Mouse (Mus musculus): ENCODE measurements around the gene Gm20388. TPM values are rescaled to one million over a fixed set of nuclear protein-coding genes. Genes with fewer than 3 reads are reported as not detected.
A peak's percentile ranks its signal among the peaks of the same experiment; 100 is the strongest.

Gene Gm20388
- total RNA-seq, 2 experiments from 2014 or later = 10.3 to 10.6 TPM

GRCm38 (mm10) chr8:120034471-120034870 lies 123.8 kb downstream of the Gm20388 start:
- peak in 1 of 2 experiments; percentile 21 for DNase-seq (ENCODE audit: low spot score in 2 of 2)
- intact Hi-C loops (cut with DNase I) = no loop called here

- DNase-seq (ENCODE audit: low spot score in 2 of 2) = no peak
- intact Hi-C loops (cut with DNase I) = no loop called here
Measured at GRCm38 (mm10) chr8:120036111-120036510, 125.5 kb downstream of the Gm20388 start.

DNA sequence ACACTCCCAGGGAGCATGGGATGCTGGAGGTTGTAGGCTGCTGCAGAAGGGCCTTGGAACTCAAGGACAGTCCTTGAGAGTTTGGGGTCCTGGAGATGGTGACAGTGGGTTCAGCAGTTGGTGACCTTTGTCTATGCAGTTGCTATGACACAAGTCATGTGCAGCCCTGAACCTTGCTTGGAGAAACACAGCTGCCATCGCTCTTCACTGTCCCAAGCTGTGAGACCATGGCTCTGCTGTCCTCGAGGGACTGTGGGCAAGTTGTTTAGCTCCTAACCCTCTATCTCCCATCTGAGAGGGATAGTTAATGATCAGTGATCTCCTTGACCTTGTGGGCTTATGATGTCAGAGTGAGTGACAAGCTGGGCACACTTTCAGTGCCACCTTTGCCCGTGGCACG lies 125.9 kb downstream of the Gm20388 start:
- intact Hi-C loops (cut with DNase I) = no loop called here

GRCm38 (mm10) chr8:120037199-120037598 lies 126.6 kb downstream of the Gm20388 start:
- no peak for DNase-seq (ENCODE audit: low spot score in 2 of 2)
- intact Hi-C loops (cut with DNase I) = no loop called here

More for the DNA sequence above, 125.9 kb downstream of the Gm20388 start:
- no peak for DNase-seq (ENCODE audit: low spot score in 2 of 2)

DNA sequence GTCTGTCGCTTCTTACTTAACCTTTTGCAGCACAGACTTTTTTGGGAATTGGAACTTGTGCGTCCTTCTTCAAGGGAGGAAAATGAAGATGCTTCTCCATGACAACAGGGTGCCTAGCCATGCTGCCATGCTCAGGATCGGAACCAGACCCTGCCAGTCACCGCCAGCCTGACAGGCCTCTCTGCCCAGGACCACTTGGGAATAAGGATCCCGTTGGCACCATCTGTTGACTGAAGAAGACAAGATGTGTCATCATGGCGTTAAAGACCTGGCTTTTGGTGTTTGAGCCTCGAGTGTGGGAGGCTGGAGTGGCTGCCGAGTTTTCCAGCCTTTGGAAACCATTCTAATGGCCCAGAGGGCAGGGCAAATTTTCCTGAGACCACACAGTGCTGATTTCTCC lies 127.0 kb downstream of the Gm20388 start:
- intact Hi-C loops (cut with DNase I) = no loop called here

DNA sequence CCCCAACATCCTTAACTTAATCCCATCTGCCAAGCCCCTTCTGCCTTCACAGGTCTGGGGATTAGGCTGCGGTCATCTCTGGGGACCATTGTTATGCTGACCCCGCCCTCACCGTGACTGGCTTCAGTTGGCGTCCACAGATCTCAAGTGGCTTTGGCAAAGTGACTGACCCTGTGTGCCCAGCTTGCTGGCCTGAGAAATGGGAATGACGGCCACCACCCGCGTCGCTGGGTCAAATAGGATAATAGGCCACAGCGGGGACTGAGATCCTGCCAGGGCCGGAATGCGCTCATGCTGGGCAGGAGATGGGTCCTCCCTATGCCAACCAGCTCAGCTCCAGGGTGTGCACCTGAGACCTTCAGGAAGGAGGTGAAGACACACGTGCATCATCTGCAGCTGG lies 128.1 kb downstream of the Gm20388 start:
- no peak for DNase-seq (ENCODE audit: low spot score in 2 of 2)
- intact Hi-C loops (cut with DNase I) = no loop called here

More for the DNA sequence above, 127.0 kb downstream of the Gm20388 start:
- DNase-seq (ENCODE audit: low spot score in 2 of 2) = no peak

DNA sequence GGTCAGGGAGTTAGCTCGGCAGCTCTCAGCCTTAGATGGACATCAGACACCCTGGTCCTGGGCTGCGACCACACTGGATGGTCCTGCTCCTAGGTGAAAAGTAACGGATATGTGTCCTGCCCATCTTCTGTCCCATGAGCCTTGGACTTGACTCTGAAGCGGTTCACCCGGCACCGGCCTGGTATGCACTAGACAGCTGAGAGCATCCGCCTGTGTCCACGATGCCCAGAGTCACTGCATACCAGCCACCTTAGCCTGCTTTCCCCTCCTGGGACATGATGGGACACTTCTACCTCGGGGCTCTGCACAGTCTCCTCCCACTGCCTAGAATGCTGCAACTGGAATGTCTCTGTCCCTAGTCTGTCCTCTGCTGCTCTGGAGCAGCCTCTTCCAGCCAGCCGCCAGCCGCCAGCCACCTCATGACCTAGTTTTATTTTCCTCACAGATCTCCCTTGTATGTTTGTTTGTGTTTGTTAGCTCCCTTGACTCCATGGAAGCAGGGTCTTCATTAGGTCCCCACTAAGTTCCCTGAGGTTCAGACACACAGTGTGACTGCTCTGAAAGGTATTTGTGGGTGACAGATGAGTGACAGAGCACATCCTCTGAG lies 128.8 kb downstream of the Gm20388 start:
- no peak for DNase-seq (ENCODE audit: low spot score in 2 of 2)
- intact Hi-C loops (cut with DNase I) = no loop called here

GRCm38 (mm10) chr8:120040861-120041260 lies 130.2 kb downstream of the Gm20388 start:
- peak; percentile 26 to 50 for DNase-seq (ENCODE audit: low spot score in 2 of 2)
- intact Hi-C loops (cut with DNase I) = no loop called here

GRCm38 (mm10) chr8:120042542-120043312 lies 132.1 kb downstream of the Gm20388 start:
- DNase-seq (ENCODE audit: low spot score in 2 of 2) = no peak
- intact Hi-C loops (cut with DNase I) = no loop called here

DNA sequence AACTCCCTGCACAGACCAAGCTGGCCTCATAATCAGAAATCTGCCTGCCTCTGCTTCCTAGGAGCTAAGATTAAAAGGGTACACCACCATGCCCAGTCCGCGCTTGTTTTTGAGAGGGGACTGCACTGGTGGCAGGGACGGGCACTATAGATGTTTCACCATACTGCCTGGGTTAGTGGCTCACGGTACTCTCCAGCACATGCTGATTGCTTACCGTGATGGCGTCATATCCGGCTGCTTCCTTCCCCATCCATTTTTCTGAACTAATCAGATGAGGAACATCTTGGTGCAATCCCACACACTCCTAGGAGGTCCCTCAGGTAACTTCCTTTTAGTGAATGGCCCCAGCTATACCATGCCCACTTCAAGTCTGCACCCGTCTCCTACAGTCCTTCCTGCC lies 134.3 kb downstream of the Gm20388 start:
- intact Hi-C loops (cut with DNase I) = no loop called here

GRCm38 (mm10) chr8:120045471-120045870 lies 134.8 kb downstream of the Gm20388 start:
- intact Hi-C loops (cut with DNase I) = no loop called here
- DNase-seq (ENCODE audit: low spot score in 2 of 2) = no peak

More for the DNA sequence above, 134.3 kb downstream of the Gm20388 start:
- no peak for DNase-seq (ENCODE audit: low spot score in 2 of 2)

- intact Hi-C loops (cut with DNase I) = no loop called here
- peak; percentile 85 to 86 for DNase-seq (ENCODE audit: low spot score in 2 of 2)
Measured at GRCm38 (mm10) chr8:120046258-120047020, 135.8 kb downstream of the Gm20388 start.

GRCm38 (mm10) chr8:120049949-120050348 lies 139.3 kb downstream of the Gm20388 start:
- intact Hi-C loops (cut with DNase I) = no loop called here

DNA sequence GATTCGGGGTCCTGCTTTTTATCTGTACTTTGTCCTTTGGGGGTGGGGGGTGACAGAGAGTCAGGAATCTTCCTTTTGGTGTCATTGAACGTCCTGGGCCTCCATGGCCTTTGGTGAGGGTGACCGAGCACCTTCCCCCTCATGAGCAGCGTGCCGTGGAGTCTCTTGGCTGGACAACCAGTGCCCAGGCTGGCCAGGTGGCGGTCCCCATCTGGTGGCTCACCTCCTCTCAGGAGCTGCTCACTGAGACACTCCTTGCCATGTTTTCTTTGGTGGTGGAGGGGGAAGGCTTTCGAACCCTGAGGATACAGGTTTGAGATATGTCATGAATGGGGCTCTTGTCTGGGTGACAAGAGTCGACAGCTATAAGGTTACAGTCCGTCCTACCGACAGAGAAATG lies 139.7 kb downstream of the Gm20388 start:
- no peak for DNase-seq (ENCODE audit: low spot score in 2 of 2)
- intact Hi-C loops (cut with DNase I) = no loop called here

More at GRCm38 (mm10) chr8:120049949-120050348, 139.3 kb downstream of the Gm20388 start:
- no peak for DNase-seq (ENCODE audit: low spot score in 2 of 2)

- no peak for DNase-seq (ENCODE audit: low spot score in 2 of 2)
- intact Hi-C loops (cut with DNase I) = no loop called here
Measured at GRCm38 (mm10) chr8:120051006-120051405, 140.4 kb downstream of the Gm20388 start.

- DNase-seq (ENCODE audit: low spot score in 2 of 2) = no peak
- intact Hi-C loops (cut with DNase I) = no loop called here
Measured at GRCm38 (mm10) chr8:120051908-120052307, 141.3 kb downstream of the Gm20388 start.

GRCm38 (mm10) chr8:120052318-120052717 lies 141.7 kb downstream of the Gm20388 start:
- intact Hi-C loops (cut with DNase I) = no loop called here
- no peak for DNase-seq (ENCODE audit: low spot score in 2 of 2)

DNA sequence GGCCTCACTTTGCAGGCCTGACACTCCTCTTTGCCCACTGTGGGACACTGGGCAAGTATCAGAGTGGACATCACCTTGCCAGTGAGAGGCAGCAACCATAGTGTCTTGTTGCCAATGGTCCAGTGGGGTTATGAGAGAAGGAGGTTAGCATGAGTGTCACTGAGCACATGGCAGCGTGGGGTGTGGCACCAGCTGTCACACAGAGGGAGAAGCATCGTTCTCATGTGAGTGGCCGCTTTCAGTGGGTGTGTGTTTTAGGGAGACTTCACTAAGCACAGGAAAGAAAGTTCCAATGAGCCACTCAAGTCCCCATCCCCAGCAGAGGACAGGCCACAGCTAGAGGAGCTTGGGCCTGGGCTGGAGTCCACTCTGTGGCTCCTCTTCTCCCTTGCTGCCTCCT lies 144.2 kb downstream of the Gm20388 start:
- intact Hi-C loops (cut with DNase I) = no loop called here
- DNase-seq (ENCODE audit: low spot score in 2 of 2) = no peak

- DNase-seq (ENCODE audit: low spot score in 2 of 2) = no peak
- intact Hi-C loops (cut with DNase I) = no loop called here
Measured at GRCm38 (mm10) chr8:120057078-120057477, 146.4 kb downstream of the Gm20388 start.

- intact Hi-C loops (cut with DNase I) = no loop called here
- no peak for DNase-seq (ENCODE audit: low spot score in 2 of 2)
Measured at GRCm38 (mm10) chr8:120062742-120063141, 152.1 kb downstream of the Gm20388 start.
